Mouse (Mus musculus) kidney, adult 8-10 months (tissue): Measurements from ENCODE around the gene Jmjd8.
A peak's percentile ranks its signal among the peaks of the same experiment; 100 is the strongest.

ENCODE experiments used
- DNase-seq, 2 experiments: peaks; one replicate each; pipeline ENCODE4 v3.0.0; 2022

Gene Jmjd8

DNA sequence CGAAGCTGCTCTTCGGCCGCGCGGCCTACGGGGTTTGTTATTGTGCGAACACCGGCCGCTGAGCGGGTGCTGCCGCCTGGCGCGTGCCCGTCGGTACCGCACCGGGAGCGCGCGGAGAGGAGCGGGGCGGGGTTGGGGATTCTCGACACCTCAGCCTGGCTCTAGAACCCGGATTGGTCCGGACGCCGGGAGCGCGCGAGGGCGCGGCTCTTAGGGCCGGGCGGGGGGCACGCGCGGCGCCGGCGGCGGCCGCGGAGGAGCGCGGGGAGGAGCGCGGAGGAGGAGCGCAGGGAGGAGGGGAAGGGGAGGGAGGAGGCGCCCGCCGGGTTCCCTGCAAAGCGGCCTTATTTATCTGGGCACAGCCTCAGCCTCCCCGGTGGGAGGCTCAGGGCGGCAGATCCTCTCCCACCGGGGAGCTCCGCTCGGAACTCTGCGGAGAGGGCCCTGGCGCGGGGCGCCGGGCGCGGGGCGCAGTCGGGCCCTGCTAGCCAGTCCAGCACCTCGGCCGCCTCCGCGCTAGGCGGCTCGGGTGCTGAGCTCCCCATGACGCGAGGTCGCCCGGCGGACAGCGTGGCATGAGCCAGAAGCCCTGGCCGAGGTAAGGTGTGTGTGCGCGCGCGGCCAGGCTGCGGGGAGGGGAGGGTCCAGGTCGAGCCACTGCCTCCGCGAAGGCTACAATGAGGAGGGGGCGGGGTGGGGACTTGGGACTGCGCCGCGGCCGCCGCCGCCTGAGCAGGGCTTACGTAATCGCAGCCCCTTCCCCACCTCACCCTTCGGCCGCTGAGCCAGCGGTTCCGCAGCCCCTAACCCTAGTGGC is 19.7 kb upstream of the Jmjd8 start, which contains the start of gene Fbxl16:
Gene Fbxl16, plus strand, starts transcription at position 297 of the 817 bp plus-strand sequence.
- DNase-seq, result peak; percentile 55 to 71

DNA sequence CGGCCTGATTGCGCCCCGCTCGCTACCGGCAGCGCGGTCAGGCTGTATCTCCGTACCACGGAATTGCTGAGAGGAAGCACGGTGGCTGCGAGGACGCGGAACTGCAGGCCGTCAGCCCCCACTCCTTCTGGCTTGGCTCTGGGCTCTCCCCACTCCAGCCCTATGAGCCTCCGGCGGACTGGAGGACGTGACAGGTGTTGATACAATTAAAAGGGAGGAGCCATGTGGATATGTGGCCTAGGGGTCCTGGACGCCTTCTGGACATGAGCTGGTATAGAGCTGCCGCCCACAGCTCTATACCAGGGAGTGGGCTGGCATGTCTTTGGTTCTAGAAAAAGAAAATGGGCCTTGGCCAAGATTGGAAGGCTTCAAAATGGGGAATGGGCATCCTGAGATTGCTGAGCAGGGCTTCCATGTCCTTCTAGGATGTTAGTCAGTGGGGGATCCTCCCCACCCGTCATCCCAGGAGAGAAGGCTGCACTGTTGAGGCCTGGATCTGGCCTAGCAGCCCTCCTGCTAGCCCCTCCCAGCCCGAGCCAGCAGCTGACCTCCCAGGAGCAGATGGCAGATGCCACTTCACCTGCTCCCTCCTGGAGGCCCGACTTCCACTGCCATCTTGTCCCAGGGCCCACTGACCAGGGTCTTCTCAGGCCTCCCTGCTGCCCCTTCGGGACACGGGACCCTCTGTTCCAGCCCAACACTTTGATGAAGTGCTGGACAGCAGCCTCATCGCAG is 18.9 kb upstream of the Jmjd8 start:
- no peak for DNase-seq

DNA sequence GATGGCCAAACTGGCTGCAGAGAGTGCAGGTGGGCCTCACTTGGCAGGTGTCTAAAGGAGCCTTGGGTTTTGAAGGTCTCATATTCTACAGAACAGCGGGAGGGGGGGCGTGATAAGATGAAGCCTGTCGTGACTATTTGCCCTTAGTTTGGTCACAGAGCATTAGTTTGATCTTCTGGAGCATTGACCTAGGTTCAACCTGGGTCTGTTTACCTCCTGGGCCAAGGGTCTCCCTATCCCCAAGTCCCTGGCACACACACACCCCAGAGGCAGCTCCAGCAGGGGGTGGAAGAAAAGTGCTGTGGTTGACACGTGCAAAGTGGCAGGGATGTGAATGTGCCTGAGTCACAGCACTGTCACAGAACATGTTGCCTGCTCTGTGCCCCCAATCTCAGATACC is 17.8 kb upstream of the Jmjd8 start:
- no peak for DNase-seq

DNA sequence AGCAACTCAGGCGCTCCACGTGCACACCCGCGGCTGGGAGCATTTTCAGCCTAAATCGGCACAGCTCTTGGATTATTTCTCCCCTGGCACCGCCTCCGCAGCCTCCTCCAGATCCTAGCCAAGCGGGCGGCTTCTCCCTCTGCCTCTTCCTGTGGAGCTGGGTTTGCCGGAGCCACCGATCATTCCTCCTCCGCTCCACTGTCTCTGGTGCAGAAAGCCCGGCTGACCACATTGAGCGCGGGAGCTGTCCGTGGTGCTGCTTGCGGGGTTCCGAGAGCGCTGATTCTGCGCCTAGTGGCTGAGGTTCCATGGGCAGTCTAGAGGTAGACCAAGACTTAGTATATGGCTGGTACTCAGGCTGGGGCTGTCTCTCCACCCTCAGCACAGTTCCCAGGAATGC is 15.2 kb upstream of the Jmjd8 start:
- peak; percentile 71 to 85 for DNase-seq

DNA sequence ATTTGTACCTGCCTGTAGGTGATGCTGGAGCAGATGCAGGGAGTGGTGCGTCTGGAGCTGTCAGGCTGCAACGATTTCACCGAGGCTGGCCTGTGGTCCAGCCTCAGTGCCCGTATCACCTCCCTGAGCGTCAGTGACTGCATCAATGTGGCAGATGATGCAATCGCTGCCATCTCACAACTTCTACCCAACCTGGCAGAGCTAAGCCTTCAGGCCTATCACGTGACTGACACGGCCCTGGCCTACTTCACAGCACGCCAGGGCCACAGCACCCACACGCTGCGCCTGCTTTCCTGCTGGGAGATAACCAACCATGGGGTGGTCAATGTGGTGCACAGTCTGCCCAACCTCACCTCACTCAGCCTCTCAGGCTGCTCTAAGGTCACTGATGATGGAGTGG is 11.0 kb upstream of the Jmjd8 start:
- no peak for DNase-seq

DNA sequence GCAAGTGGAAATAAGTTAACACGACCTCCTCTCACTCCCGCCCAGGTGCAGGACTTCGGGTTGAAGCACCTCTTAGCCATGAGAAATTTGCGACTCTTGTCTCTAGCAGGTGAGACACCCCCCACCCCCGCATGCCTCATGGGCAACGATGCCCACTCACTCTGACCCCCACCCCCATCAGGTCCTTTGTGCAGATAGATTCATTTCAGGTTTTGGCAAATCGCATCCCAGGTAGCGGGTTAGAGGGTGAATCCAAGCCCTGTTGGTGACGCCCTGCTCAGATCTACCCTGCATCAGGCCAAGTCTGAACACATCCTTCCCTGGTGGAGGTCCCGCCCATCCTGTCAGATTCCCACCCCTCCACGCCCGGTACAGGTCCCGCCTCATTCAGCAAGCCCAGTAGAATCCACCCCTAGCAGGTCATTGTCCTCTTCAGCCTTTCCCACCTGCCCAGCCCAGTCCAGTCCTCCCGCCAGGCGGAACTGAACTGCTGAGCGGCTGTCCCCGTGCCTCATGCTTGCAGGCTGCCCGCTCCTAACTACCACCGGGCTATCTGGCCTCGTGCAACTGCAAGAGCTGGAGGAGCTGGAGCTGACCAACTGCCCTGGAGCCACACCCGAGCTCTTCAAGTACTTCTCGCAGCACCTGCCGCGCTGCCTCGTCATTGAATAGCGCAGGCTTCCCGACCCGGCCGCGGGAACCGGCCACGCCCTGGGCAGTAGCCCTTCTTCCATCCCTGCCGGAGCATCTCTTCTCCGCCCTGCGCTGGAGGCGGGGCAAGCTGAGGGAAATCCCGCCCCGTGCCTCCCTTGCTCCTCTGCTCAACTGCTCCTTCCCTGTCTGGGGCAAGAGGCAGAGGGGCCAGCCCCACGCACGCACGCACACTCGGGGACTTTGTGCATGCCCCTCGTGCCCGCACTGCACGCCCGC is 9.6 kb upstream of the Jmjd8 start:
- DNase-seq, result peak in 1 of 2 experiments; percentile 11

DNA sequence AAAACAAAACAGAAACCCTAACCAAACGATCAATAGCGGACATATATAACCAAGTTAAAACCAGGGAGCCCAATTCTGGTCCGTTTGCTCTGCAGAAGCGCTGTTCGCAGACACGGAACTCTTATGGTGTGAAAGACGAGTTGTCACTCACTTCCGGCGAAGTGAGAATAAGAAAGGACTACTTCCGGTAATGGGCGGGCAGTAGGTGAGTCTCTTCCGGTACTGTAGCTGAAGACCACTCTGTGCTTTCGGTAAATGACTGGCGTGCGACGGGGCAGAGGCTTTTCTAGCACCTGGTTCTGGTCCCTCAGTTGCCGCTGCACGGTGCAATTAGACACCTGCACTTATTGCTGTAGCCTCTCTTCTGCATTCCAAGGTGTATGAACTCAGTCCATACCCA is 5.2 kb upstream of the Jmjd8 start, which contains the start of gene Wdr24:
Gene Wdr24, plus strand, starts transcription at position 176 of the 400 bp plus-strand sequence.
- DNase-seq, result peak; percentile 75 to 80

DNA sequence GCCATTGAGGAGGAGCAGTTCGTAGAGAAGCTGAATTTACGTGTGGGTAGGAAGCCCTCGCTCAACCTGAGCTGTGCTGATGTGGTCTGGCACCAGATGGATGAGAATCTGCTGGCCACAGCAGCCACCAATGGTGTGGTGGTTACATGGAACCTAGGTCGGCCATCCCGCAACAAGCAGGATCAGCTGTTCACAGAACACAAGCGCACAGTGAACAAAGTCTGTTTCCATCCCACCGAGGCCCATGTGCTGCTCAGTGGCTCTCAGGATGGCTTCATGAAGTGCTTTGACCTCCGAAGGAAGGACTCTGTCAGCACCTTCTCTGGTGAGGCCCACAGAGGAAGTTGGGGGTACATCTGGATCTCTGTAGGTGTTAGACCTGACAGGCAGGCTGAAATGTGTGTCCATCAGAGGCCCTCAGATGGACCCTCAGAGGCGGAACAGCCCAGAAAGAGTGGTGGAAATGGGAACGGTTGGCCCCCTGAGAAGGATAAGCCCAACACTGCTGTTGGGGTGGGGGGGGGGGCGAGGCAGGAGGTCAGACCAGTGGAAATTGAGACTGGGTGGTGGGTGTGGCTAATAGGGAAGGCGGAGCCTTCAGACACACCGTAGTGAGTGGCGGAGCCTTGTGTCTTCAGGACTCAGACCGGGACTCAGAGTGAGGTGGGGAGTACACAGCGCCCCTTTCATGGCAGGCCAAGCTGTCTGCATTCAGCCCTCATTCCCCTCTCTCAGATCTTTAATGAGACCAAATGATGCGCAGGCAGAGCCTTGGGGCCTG is 4.1 kb upstream of the Jmjd8 start:
- DNase-seq, result no peak

DNA sequence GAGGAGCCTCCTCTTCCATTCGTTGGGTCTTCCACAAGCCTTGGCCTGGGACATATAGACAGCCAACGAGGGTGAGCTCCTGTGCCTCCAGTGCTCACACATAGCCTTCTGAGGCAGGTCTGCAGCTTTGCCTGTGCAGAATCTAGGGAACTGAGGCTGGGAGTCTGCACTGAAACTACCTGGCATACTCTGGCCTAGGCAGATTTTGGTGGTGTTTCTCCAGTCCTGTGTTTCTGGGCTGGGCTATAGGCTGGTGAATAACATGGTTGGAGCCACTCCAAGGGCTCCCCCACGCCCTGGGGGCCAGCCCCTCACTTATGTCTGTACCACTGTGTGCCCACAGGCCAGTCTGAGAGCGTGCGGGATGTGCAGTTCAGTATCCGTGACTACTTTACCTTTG is 3.4 kb upstream of the Jmjd8 start:
- no peak for DNase-seq

DNA sequence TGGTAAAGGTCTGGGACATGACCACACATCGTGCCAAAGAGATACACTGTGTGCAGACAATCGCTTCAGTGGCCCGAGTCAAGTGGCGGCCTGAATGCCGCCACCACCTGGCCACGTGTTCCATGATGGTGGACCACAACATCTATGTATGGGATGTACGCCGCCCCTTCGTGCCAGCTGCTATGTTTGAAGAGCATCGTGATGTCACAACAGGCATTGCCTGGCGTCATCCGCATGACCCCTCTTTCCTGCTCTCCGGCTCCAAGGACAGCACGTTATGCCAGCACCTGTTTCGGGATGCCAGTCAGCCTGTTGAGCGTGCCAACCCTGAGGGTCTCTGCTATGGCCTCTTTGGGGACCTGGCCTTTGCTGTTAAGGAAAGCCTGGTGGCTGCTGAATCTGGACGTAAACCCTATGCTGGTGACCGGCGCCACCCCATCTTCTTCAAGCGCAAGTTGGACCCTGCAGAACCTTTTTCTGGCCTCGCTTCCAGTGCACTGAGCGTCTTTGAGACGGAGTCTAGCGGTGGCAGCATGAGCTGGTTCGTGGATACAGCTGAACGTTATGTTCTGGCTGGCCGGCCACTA is 2.6 kb upstream of the Jmjd8 start:
- no peak for DNase-seq

DNA sequence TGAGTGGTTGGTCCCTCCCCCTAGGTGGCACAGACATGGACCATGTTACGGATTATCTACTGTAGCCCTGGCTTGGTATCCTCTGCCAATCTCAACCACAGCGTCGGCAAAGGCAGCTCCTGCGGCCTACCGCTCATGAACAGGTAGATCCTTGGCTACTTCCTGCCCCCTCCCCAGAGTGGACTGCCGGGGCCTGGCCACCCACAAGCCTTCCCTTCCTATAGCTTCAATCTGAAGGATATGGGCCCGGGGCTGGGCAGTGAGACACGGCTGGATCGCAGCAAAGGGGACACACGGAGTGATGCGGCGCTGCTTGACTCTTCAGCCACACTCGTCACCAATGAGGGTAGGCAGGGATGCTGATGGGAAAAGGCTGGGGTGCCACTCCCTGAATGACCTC is 1.7 kb upstream of the Jmjd8 start:
- DNase-seq, result no peak

DNA sequence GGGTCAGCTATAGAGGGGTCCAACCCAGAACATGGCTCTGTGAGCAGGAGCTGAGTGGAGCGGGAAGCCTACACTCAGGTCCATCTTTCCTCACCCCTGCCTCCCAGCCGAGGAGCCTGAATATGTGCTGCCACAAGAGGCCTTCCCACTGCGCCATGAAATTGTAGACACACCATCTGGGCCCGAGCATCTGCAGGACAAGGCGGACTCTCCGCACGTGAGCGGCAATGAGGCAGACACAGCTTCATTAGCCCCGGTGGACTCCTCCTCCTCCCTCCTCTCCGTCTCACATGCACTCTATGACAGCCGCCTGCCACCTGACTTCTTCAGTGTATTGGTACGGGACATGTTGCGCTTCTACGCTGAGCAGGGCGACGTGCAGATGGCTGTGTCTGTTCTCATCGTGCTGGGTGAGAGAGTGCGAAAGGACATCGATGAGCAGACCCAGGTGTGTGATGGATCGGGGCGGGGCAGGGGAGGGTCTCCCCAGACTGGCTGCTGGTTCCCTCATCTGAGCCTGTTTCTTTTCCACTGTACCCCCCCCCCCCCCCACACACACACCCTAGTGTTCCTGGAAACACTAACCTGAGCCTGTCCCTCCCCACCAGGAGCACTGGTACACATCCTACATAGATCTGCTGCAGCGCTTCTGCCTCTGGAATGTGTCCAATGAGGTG is 983 bp upstream of the Jmjd8 start:
- DNase-seq, result peak in 1 of 2 experiments; percentile 11

DNA sequence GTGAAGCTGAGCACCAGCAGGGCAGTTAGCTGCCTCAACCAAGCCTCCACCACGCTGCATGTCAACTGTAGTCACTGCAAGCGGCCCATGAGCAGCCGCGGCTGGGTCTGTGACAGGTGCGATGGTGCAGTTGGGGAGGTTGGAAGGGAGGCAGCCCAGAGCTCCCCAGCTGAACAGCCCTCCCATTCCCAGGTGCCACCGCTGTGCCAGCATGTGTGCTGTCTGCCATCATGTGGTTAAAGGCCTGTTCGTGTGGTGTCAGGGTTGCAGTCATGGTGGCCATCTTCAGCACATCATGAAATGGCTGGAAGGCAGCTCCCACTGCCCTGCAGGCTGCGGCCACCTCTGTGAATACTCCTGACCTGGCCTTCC is 458 bp upstream of the Jmjd8 start:
- DNase-seq, result no peak

DNA sequence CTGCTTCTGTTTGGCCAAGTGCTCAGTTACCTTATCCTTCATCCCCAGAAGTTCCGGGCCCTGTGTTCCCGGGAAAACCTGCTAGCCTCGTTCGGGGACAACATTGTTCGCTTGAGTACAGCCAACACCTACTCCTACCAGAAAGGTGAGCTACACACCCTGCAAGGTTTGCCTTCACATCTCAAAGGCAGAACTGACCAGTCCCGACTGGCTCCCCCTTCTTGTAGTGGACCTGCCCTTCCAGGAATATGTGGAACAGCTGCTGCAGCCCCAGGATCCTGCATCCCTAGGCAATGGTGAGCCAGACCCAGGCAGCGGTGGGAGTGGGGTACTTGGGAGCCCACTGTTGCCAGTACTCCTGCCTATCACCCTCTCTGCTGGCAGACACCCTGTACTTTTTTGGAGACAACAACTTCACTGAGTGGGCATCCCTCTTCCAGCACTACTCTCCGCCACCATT is 921 bp downstream of the Jmjd8 start:
- DNase-seq, result peak in 1 of 2 experiments; percentile 15

DNA sequence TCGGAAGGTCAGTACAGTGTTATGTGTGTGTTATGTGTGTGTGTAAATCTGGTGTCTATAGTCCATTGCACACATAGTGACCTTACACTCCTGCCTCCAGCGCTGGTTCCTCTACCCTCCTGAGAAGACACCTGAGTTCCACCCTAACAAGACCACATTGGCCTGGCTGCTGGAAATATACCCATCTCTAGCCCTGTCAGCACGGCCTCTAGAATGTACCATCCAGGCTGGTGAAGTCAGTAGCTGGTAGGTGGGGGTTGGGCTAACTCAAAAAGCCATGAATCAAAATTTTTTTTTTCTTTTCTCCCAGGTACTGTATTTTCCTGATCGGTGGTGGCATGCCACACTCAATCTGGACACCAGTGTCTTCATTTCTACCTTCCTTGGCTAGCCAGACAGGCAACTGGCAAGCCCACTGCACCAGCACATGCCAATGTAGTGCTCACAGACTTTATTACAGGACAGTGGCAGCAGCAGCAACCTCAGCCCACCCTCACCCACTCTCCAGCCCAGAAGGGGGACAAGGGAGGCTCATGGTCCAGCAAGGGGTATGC is 1.6 kb downstream of the Jmjd8 start:
- peak in 1 of 2 experiments; percentile 10 for DNase-seq

DNA sequence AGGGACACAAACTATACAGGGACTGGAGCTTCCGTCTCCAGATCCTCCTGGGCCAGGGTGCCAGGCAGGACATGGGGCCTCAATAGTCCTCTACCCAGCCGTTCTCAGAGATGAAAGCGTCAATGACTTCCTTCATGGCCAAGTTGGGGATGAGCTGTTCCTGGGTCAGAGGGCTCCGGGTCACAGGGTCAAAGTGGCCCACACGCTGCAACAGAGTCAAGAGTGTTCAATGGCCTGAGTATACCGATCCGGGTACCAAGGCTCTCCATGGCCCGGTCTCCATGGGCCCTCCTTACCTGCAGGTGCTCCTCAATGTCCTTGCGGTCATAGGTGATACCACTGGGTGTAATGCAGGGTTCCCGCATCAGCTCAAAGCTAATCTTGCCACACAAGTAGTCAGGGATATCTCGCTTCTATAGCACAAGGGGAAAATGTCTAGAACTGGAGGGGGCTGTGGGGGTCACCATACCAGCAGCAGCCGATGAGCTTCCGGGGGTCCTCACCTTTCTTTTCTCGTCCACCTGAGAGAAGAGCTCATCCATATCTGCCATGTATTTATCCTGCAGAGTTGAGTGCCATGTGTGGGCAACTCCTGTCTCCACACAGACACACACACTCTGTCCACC is 2.3 kb downstream of the Jmjd8 start:
- peak in 1 of 2 experiments; percentile 17 for DNase-seq

DNA sequence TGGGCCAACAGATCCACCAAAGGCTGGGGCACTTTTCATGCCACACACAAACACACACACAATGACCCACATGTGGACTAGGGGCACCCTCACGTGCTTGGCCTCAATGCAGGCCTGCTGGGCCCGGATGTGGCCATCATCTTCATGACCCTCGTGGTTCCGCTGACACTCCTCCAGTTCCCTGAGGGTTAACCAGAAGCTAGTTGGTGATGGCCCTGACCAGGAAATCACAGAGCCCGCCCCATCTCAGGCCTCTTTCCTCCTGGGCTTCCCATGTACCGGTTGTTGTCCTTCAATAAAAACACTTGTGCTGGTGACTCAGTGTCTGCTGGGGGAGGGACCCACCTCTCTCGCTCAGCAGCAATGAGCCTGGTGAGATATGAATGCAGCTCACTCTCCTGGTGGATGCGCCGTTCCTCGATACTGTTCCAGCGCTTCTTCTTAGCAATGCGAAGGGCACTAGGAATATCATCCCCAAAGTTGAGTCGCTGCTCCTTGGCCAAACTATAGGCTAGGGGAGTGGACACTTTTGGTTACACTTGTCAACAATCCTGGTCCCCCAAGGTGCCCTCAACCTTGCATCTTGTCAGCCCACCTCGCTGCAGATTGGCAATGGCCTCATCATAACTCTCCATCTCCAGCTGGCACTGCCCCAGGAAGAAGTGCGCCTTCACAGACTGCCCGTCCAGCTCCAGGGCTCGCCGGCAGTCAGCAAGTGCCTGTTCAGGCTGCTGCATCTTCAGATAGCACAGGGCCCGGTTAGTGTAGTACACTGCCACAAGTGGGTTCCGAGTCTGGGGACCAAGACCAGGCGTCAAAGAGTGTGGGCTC is 3.0 kb downstream of the Jmjd8 start:
- DNase-seq, result peak; percentile 41 to 49

DNA sequence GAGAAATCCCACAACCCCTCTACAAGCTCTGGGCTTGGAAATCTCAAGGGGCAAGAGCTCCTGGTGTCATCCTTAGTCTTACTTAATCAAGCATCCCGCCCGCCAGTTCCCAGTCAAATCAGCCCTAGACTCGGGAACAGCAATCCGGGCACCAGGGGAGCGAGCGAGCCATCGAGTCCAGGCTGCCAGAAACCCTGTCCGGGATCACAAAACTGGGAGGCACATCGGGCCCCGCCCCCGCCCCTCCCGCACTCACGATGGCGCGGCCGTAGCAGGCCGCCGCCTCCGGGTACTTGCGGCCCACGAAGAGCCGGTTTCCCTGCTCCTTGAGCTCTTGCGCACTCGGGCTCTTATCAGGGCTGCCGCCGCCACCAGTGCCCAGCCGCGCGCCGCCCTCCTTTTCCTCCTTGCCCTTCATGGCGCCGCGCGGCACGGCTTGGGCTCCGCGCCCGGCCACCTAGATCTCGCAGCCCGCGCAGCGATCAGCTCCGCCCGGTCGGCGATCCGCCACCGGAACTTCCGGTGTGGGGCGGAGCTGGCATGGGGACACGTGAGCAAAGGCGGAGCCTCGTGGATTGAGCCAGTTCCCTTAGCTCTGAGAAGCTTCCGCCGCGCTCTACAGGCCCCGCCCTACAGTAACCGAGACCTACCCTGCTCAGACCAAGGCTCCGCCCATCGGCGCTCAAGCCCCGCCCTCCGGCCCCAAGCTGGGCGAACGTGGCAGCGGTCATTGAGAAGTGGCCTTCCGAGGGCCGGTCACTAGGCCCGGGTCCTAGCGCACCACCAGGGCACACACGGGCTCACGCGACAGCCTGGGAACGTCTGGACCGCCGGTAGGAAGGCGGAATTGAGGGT is 4.0 kb downstream of the Jmjd8 start:
- DNase-seq, result peak; percentile 100
